Mouse (Mus musculus): ENCODE measurements around the gene Dbn1. TPM values are rescaled to one million over a fixed set of nuclear protein-coding genes. Genes with fewer than 3 reads are reported as not detected.

Dbn1 gene
- total RNA-seq (2014; fragmentation: Nextera tagmentation) (0.19 and 1.4 TPM in 2 replicates), total RNA-seq (2017) (1.6 and 1.9 TPM in 2 replicates)

DNA sequence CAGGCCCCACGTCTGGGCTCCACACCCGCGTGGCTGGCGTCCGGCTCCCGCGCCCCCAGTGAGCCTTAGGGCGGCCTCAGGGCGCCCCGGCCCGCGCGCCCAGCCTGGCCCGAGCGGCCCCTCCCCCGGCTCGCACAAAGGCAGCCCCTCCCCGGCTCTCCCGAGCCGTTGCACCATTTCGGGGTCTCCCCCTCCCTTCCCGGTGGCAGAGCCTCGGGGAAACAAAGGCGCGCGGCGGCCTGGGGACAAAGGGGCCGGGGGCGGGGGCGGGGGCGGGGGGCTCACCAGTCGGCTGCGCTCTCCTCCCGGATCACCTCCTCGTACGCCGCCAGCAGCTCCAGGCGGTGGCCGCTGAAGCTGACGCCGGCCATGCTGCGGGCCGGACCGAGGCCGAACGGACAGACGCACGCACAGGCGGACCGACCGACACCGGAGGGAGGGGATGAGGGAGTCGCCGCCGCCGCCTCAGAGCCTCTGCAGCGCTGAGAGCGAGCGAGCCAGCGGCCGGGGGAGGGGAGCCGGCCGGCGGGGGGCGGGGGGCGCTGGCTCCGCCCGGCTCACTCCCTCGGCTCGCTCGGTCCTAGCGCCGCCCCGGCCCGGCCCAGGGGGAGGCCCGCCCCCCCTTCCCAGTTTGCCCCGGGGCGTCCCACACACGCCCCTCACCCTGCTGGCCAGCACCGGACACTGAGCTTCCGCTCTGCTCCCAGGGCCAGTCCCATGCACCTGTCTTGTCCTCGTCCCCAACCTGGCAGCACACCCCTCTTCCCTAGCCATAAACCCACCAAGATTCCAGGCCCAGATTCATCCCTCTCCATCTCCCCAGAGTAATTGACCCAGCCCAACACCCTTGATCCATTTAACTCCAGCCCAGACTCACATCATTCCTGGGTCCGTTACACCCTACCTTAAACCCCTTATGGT is at the start of gene Dbn1:
TSS of gene Dbn1 (minus strand) at position 534 of the 921 bp plus-strand sequence.
- peak; percentile 17; the same call in 1 of the 2 replicates for ATAC-seq (replicated peaks; ENCODE audit: poor library complexity, severe bottlenecking)

DNA sequence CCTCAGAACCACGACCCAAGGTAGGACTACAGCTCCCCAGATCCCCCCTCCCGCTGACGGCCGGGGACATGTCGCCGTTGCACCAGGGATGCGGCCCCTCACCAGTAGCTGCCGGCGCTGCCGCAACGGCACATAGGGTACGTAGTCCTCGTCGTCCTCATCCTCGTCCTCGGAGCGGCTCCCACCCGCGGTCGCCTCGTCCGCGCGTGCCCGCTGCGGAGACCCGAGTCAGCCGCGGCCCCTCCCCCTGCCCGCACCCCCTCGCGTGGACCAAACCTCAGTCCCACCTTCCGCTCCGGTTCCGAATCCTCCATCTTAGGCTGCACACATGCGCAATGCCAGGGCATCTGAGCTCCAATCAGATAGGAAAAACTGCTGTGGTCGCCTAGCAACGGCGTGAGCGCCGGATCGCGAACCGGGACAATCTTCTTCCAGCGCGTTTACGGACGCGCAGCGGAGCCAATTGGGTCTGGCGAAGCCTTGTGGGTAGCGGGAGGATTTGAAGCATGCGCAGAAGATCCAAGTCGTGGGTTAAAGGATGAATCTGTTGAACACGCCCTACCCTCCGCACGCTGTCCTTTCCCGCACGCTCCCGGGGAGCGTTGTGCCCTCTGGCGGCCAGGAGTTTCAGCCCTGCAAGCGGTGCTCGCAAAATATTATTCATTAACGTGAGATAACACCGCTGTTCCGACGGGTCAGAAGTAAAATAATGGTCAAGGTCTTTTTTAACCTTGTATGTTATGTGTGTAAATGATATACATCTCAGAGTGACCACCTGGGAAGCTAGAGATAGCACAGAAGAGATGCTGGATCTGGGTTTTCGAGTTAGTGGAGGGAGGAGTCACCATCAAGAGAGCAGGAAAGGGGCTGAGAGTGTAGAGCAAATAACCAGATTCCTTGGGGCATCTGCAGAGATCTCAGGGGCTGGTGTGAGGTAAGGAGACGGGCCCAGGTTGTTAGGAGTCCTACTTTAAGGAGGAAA is 48.6 kb upstream of the Dbn1 start, which contains the start of gene Ddx41:
TSS of gene Ddx41 (minus strand) at position 465 of the 982 bp plus-strand sequence.
- ATAC-seq (replicated peaks; ENCODE audit: poor library complexity, severe bottlenecking), result peak; percentile 92

DNA sequence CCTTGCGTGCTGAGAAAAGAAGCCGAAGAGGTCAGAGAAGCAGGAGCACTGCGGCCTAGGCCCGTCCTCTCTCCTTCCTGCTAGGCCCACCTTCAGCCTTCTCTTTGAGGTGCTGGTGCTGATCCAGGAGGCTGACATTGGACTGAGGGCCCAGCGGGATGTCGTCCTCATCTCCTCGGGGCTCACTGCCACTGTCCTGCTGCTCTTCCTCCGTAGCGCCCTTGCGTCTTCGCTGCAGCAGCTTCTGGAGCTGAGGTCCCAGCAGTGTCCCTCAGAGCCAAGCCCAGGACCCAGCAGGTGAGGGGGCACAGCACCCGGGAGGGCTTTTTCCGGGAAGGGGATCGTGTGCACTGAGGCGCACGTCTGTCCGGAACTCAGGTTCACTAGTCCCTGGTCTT is 47.9 kb upstream of the Dbn1 start:
- no peak for ATAC-seq (replicated peaks; ENCODE audit: poor library complexity, severe bottlenecking)

DNA sequence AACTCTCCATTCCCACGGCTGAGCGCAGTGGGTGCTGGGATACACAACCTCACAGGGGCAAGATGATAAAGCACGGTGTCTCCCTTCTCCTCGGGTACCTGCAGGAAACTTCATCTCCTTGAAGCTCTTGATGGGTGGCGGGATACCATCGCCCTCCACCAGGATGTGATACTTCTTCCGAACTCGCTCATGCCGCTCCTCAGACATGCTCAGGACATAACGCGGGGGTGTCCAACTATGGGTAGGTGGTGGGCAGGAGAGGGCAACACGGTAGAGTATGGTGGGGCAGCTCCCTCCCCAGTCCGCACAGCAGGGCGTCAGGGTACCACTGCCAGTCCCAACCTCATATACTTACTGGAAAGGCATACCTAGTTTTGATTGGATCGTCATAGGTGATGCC is 47.3 kb upstream of the Dbn1 start:
- no peak for ATAC-seq (replicated peaks; ENCODE audit: poor library complexity, severe bottlenecking)

DNA sequence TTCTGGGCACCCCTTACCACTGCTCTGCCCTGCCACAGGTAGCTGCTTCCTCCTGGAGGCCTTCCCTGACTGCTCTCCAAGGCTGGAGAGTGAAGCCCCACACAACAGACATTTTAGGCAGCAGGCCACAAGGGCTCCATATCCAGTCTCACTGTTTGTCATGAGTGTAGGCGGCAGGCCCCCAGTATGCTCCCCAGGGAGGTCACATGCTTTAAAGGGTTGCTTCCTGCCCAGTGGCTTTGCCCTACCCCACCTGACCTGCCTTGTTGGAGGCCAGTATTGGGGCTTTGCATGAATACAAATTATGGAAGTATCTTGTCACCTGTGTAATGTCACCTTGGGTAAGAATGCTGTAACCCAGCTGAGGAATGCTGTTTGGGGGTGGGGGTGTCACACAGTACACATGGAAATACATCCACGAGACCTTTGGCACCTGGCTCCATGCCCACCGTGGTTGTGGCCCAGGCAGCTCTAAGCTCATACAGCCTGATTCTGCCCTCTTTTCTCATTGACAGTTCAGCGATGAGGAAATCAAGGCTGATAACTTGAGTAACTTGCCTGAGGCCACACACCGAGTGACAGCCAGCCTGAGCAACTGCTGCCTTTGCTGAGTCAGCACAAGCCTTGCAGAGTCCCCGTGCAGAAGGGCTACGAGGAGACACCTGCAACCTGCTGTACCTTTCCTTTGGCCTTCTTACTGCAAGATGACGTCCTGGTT is 41.4 kb upstream of the Dbn1 start, which contains the start of gene Dok3:
TSS of gene Dok3 (minus strand) at position 99 of the 718 bp plus-strand sequence.
- peak; percentile 43 for ATAC-seq (replicated peaks; ENCODE audit: poor library complexity, severe bottlenecking)

DNA sequence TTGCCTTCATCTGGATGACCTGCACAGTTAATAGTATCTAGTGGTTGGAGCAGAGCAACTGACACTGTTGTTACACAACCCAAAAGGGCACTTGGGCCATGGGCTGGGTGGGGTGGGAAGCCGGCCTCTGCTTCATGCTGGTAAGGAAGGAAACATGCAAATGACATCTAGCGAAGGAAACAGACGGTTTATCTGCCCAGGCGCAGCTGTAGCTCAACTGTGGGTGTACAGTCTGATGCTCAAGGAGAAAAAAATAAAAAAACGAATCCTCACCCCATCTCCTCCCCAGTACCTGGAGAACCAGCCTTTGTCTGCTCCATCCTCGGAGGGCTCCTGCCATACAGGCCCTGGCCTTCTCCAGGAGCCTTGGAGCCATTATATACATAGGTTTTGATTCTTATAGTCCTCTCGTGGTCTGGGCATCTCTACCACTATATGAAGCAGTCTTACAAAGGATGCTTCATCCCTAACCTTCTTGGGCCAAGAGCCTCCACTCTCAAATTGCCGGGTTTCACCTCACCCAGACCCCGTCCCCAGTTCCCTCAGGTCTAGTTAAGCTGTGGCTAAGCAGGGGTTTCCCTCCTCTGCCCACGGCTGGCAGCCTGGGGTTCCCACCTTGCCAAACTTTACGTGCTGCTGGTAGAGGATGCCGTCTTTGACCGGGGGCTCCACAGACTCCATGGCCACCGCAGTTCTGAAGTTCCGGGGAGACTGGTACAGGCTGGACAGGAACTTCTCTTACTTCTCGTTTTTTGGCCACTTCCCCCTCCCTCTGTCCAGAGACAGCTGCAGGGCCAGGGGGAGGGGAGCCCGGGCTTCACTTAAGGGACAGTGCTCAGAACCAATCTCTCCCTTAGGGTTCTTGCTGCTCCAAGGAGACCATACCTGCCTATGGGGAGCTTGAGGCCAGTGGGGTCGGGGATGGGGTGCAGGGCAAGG is 40.2 kb upstream of the Dbn1 start:
- ATAC-seq (replicated peaks; ENCODE audit: poor library complexity, severe bottlenecking), result peak; percentile 52

DNA sequence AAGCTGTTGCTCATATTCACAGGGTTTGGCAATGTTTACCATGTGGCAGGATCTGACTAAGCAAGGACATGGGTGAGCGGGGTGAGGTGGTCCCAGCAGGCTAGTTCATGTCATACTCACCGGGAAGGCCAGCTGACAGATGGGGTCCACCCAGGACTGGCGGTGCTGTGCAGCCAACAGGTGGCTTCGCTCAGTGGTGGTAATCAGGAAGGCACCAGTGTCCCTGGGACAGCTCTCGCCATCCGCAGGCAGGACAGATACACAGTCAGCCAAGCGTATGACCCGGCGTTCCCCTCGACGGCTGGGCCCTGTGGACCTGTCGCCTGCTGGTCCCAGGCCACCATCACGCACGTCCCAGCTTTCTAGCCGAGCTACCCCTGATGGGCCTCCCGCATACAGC is 39.3 kb upstream of the Dbn1 start:
- ATAC-seq (replicated peaks; ENCODE audit: poor library complexity, severe bottlenecking), result peak; percentile 11; the same call in 1 of the 2 replicates

DNA sequence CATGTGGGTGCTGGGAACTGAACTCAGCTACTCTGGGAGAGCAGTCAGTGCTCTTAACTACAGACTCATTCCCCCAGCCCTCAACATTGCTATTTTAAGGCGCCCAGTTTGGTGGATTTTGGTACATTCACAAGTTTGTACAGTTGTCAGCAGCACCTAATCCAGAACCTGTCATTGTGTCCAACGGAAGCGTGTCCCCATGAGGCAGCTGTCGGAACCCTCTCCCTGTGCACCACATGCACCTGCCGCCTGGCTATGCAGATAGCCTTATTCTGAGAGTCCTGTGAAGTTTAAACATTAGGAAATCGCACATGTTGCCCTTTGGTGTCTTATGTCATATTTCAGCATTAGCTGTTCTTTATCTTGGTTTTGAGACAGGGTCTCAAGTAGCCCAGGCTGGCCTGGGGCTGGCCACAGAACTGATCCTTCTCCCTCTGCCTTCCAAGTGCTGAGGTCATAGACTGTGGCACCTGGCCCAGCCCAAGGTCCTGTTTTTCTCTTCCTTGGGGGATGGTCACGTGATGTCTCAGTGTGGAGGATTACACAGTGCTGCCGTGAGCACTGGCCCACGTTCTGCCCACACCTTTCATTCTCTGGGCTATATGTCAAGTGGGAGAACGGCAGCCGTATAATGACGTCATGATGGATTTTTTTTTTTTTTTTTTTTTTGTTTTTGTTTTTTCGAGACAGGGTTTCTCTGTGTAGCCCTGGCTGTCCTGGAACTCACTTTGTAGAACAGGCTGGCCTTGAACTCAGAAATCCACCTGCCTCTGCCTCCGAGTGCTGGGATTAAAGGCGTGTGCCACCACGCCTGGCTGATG is 38.0 kb upstream of the Dbn1 start:
- ATAC-seq (replicated peaks; ENCODE audit: poor library complexity, severe bottlenecking), result peak; percentile 8; the same call in 1 of the 2 replicates

DNA sequence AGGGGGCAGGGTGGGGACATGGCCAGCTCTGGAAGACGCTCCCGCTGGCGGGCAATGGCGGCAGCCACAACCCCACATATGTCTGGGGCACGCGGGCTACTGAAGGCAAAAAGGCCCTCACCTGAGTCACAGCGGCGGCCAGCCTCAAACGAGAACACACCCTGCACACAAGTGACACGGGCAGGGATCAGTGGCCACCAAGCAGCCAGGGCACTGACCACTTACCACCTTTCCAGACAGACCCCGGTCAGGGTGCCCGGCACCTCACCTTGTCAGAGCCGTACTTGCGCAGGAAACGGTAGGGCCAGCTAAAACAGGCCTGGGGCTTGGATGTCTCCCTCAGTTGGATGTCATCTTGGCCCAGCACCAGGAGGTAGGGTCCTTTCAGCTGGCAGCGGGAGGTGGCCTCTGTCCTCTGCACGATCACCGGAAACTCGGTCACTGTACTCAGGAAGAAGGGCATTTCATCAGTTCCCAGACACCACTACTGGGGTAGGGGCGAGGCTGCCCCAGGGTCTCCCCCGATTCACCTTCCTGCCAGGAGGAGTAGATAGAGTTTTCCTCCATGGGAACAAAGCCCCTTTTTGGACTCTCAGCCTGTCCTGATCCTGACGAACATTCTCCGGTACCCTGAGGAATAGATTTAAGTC is 36.2 kb upstream of the Dbn1 start:
- no peak for ATAC-seq (replicated peaks; ENCODE audit: poor library complexity, severe bottlenecking)

DNA sequence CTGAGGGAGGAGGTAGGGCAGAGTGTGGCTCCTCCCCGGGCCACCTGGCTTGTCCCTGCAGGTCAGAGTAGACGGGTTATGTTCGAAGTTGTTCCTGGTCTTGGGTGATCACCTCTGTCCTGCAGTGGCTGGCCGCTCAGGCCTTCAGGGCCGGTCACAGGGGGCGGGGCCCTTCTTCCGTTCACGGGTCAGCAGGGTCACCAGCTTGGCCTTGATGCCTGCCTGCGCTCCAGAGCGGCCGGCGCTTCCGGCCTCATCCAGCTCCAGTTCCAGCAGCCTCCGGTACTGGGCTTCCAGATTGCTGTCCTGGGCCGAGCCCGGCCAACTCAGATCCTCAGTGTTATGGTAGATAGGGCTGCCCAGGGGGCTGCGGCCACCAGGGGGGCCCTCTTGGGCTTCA is 35.4 kb upstream of the Dbn1 start:
- no peak for ATAC-seq (replicated peaks; ENCODE audit: poor library complexity, severe bottlenecking)

DNA sequence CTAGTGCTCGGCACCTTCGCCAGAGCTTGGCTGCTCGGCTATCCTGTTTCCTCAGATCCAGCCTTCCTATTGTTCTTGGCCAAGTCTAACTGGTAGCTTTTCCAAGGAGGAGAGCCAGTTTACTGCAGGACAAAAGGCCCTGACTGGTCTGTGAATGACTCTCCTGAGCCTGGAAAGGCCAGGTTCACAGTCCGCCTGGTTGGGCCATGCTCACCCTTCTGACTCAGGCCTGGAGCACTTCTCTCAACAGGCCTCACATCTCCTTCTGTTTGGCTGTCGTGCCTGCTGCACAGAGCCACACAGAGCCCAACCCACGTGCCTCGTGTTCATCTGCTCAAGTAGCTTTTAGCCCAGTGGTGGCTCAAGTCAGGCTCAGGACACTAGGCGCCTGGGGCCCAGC is 34.8 kb upstream of the Dbn1 start:
- ATAC-seq (replicated peaks; ENCODE audit: poor library complexity, severe bottlenecking), result no peak

DNA sequence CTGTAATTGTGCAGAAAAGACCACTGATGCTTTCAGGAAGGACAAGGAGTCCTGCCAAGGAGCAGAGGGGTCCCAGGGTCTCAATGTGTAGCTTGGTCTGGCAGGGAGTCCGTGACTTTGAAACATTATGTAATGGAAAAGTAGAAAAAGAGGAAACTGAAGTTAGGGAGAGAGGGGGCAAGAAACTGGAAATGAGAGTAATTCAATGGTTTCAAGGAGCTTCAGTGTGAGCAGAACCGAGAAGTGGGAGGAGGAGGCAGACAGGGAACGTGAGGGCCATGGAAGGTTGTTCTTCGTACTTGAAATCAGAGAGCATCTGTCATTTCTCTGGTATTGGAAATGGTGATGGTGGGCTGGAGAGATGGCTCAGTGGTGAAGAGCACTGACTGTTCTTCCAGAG is 31.7 kb upstream of the Dbn1 start:
- peak; percentile 82 for ATAC-seq (replicated peaks; ENCODE audit: poor library complexity, severe bottlenecking)

DNA sequence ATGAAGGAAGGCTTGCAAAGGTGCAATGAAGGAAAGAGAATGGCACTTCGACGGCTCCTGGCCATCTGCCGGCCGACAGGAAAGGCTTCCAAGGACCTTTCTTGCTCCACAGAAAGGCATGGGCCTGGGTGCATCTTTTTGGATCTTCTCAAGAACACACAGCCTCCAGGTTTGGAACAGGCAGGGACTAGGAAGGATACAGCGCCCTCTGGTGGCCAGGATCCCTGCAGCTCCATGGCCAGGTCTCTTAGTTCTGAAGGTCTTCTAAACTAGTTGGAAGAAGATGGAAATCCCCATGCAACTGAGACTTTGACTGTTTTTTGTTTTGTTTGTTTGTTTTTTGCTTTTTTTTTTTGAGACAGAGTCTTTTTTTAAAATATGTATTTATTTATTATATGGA is 29.0 kb upstream of the Dbn1 start:
- no peak for ATAC-seq (replicated peaks; ENCODE audit: poor library complexity, severe bottlenecking)

DNA sequence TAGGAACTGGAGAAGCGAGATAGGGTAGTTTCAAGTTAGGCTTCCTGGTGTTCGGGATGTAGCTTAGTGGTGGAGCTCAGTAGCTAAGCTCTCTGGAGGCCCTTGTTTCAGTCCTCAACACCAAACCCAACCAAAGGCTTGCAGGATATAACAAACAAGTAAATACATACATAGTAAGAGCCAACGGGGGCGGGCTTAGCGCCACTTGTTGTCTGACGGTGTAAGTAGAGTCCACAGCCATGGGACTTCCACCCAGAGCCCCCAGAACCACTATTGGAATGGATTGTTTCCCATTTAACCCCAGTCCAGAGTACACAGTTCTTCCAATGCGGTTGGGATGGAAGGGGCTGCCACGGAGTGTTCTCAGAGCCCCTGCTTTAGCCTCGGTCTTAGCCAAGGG is 25.9 kb upstream of the Dbn1 start:
- no peak for ATAC-seq (replicated peaks; ENCODE audit: poor library complexity, severe bottlenecking)

DNA sequence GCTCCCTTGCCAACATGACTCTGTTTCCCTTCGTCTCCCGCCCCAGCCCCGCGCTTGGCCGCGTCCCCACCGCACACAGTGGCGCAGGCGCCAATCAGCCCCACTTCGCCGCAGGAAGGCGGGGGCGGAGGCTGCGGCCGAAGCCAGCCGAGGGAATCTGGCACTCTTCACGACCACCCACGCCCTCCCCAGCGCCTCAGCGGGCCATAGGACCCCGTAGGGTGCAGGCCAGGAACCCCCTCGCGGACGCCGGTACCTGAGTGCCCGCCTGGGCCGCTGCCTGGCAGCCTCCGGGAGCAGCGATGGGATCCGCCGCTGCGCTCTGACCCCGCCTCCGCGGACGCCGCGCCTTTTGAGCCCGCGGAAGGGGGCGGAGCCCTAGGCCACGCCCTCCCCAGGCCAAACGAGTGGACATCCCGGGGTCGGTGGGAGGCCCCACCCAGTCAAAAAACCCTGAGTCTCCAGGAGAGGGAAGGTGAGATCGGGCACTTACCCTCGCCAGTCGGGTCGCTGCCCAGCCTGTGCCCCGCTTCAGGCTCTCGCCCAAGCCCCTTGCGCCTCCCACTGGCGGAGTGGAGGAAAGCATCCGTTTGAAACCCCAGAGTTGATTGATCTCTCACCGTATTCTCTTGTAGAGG is 25.3 kb upstream of the Dbn1 start, which contains the start of gene Pdlim7:
TSS of gene Pdlim7 (minus strand) at position 566 of the 638 bp plus-strand sequence.
- ATAC-seq (replicated peaks; ENCODE audit: poor library complexity, severe bottlenecking), result peak; percentile 69

DNA sequence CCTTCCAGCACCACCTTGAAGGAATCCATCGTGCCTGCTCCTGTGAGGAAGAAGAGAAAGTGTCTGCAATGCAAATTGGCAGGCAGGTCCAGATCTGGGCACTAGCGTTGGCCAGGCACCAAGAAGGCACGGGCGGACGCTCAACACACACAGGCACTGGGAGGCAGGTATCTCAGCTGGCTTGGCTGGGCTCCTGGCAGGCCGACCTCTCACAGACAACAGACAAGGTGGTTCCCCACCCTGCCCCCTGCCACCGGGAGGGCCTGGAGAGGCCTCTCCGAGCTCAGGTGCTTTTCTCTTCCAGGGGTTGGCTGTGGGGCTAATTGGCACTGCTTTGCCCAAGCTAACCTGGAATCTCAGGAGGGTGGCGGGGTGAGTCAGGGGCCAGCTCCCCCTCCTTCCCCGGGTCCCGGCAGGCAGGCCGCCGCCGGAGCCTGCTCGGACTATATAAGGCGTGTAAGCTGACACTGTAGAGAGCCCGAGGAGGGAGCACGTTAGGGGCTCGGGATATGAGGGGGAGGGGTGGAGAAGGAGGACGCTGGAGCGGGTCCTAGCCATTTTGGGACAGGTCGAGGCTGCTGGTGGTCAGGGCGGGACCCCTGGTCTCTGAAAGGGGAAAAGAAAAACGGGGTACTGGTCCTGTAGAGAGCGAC is 24.6 kb upstream of the Dbn1 start:
- no peak for ATAC-seq (replicated peaks; ENCODE audit: poor library complexity, severe bottlenecking)

DNA sequence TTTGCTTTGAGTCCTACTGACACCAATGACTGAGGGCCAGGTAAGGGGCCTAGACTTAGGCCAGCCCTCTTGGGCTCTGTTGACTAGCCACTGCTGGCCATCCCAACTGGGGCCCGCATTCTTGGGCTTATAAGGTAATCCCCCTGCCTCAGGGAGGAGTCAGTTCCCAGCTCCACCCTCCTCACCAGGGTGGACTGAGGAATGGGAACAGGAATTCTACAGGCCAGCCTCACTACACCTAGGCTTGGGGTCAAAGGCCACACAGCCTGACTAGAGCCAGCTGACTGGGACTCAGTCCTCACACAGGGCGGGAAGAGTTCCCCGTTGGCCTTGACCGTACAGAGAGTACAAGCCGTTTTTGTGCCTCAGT is 23.6 kb upstream of the Dbn1 start:
- ATAC-seq (replicated peaks; ENCODE audit: poor library complexity, severe bottlenecking), result no peak
